Mouse (Mus musculus) stomach, postnatal 0 days (tissue): Measurements from ENCODE around the gene Atf6b. TPM values are rescaled to one million over a fixed set of nuclear protein-coding genes. Genes with fewer than 3 reads are reported as not detected.

ENCODE experiments used
- ATAC-seq: fragments of 200-750 bp; cut with Nextera tagmentation; 2 replicates; pipeline ENCODE4 v1.8.0; 2017; ENCODE audit not compliant: low FRiP score, low TSS enrichment
- DNase-seq: peaks from one replicate; pipeline ENCODE4 v3.0.0-alpha.2; 2016; ENCODE audit warnings: low spot score
- H3K27ac ChIP-seq: fragments of 300-500 bp; sonication (generic); replicated peaks from 2 replicates; pipeline ENCODE4 v1.5.1; 2014; ENCODE audit warnings: mild to moderate bottlenecking, control low read depth
- H3K27me3 ChIP-seq: fragments of 300-500 bp; sonication (generic); 2 replicates; pipeline ENCODE4 v1.6.1; 2014; ENCODE audit warnings: low read length; ENCODE audit not compliant: control insufficient read depth, insufficient read depth
- H3K36me3 ChIP-seq: fragments of 300-500 bp; sonication (generic); 2 replicates; pipeline ENCODE4 v1.6.1; 2014; ENCODE audit warnings: low read length, mixed read lengths; ENCODE audit not compliant: control insufficient read depth, insufficient read depth
- H3K4me1 ChIP-seq: fragments of 300-500 bp; sonication (generic); replicated peaks from 2 replicates; pipeline ENCODE4 v1.6.1; 2014; ENCODE audit warnings: antibody characterized with exemption; ENCODE audit not compliant: control insufficient read depth, insufficient read depth
- H3K4me2 ChIP-seq: fragments of 300-500 bp; sonication (generic); replicated peaks from 2 replicates; pipeline ENCODE4 v1.6.1; 2014; ENCODE audit warnings: low read depth, mild to moderate bottlenecking, control low read depth, moderate library complexity
- H3K4me3 ChIP-seq: fragments of 300-500 bp; sonication (generic); 2 replicates; pipeline ENCODE4 v1.5.1; 2014; ENCODE audit warnings: low read depth, low read length, control low read depth
- H3K9ac ChIP-seq: fragments of 300-500 bp; sonication (generic); 2 replicates; pipeline ENCODE4 v1.6.1; 2014; ENCODE audit warnings: mild to moderate bottlenecking, low read length, control low read depth, mixed read lengths
- H3K9me3 ChIP-seq: fragments of 300-500 bp; sonication (generic); 2 replicates; pipeline ENCODE4 v1.6.1; 2016; ENCODE audit warnings: low read length; ENCODE audit not compliant: control insufficient read depth
- CTCF ChIP-seq: IDR thresholded peaks from 2 replicates; pipeline ENCODE4 v1.5.1; 2016; ENCODE audit warnings: antibody characterized with exemption, low read depth, mild to moderate bottlenecking, moderate library complexity
- EP300 ChIP-seq: optimal IDR thresholded peaks from 2 replicates; pipeline ENCODE3; 2016; ENCODE audit warnings: antibody characterized with exemption
- WGBS: fragments of 180-500 bp; shearing (Covaris S2); extraction: QIAGEN DNeasy Blood & Tissue Kit; methylation state at CpG from one replicate; pipeline ENCODE4 v1.1.7; 2014; 5-methylcytosine and 5-hydroxymethylcytosine counted together
- polyA plus RNA-seq: library from polyadenylated mRNA; unstranded; fragments of >200 nt; fragmentation: Nextera tagmentation; extraction: Ambion mirVana; gene quantifications from 2 replicates; pipeline ENCODE4 v1.2.1, GENCODE M21; 2015

The Atf6b gene
- polyA plus RNA-seq, 1 experiment from 2014 or later, result 35.4 TPM

DNA sequence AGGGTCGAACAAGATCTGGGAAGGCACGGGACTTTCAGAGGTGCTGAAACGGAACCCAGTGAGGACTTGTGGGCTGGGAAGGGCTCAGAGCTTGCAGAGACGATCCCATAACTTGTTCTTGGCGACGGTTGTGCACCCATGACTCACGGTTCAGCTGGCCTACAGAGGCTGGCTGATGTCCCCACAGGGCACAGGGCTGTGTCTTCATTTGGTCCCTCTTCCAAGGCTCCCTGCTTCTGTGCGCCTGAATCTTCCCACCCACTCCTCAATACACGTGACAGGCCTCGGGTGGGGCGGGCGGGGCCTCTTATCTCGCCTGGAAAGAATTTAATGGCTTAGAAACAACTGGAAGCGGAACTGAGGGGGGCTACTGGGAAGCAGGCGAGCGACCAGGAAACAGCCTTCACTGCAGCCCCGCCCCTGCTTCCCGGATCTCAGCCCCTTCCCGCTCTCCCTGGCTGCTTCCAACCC is 14.2 kb downstream of the Atf6b start:
- H3K4me3 ChIP-seq, result peak overlapping the region; percentile 31; the same call in 1 of the 2 replicates
- ATAC-seq, result peak; percentile 53; the same call in 1 of the 2 replicates
- no peaks in the 10 kb centered on the region for H3K9me3 ChIP-seq
- peaks cover 2% of the 10 kb centered on the region; the same call in 1 of the 2 replicates for H3K27me3 ChIP-seq
- no peak for TF ChIP-seq CTCF
- no peak for TF ChIP-seq EP300
- WGBS, result 2% methylated on average over 19 of the region's 19 CpGs
- H3K9ac ChIP-seq, result peak overlapping the region; percentile 47
- H3K4me2 ChIP-seq, result peak overlapping the region; percentile 46
- H3K36me3 ChIP-seq, result no peaks in the 10 kb centered on the region
- no peak for DNase-seq
- peak overlapping the region; percentile 78 for H3K27ac ChIP-seq
- no peaks in the 10 kb centered on the region; the same call in 1 of the 2 replicates for H3K4me1 ChIP-seq

DNA sequence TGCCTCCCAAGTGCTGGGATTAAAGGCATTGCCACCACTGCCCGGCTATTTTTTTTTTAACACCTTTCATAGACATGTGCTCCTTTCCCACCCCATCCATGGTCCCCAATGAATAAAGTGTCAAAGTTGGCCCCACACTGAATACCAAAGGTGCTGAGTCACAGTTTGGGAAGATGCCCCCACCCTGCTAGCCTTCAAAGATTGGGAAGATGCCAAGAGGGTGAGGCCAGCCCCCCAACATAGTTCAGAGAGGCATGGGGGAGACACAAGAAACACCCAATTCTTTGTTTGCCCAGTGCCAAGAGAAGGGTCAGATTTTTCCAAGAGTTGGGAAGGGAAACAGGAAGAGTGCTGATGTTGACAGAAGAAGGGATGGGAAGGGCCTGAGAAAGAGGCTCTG is 15.5 kb downstream of the Atf6b start:
- Histone ChIP-seq H3K27ac (no peak overlapping the region), H3K36me3 (no peaks in the 10 kb centered on the region), H3K9ac (no peak overlapping the region), H3K4me2 (no peak overlapping the region), H3K4me3 (no peak overlapping the region), H3K4me1 (no peaks in the 10 kb centered on the region), H3K27me3 (peaks cover 2% of the 10 kb centered on the region; the same call in 1 of the 2 replicates), H3K9me3 (no peaks in the 10 kb centered on the region)
- WGBS, result 72% methylated on average over 1 of the region's 1 CpGs
- DNase-seq, result no peak
- no peak for ATAC-seq
- no peak for TF ChIP-seq EP300
- no peak for TF ChIP-seq CTCF

DNA sequence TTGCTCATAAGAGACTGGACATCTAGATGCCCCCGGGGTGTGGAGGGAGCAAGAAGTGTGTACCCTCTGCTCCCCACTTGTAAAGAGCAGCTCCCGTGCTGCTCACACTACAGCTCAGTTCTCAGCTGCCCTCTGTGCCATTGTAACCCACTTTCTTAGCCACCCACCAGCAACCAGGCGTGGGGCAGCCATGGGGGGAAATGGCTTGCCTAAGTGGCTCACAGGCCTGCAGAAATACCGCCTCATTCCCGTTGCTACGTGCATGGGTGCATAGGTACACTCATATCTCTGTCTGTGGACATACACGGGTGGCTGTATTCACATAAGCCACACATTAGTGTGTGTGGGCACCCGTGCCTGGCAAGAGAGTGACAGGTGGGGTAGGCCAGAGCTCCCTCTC is 16.0 kb downstream of the Atf6b start:
- peaks cover 2% of the 10 kb centered on the region; the same call in 1 of the 2 replicates for H3K27me3 ChIP-seq
- TF ChIP-seq EP300, result no peak
- TF ChIP-seq CTCF, result no peak
- H3K4me1 ChIP-seq, result no peaks in the 10 kb centered on the region
- H3K4me3 ChIP-seq, result no peak overlapping the region
- H3K27ac ChIP-seq, result no peak overlapping the region
- no peaks in the 10 kb centered on the region for H3K9me3 ChIP-seq
- no peak overlapping the region for H3K4me2 ChIP-seq
- 81% methylated on average over 8 of the region's 8 CpGs for WGBS
- no peak for DNase-seq
- H3K9ac ChIP-seq, result no peak overlapping the region
- ATAC-seq, result no peak
- H3K36me3 ChIP-seq, result no peaks in the 10 kb centered on the region

DNA sequence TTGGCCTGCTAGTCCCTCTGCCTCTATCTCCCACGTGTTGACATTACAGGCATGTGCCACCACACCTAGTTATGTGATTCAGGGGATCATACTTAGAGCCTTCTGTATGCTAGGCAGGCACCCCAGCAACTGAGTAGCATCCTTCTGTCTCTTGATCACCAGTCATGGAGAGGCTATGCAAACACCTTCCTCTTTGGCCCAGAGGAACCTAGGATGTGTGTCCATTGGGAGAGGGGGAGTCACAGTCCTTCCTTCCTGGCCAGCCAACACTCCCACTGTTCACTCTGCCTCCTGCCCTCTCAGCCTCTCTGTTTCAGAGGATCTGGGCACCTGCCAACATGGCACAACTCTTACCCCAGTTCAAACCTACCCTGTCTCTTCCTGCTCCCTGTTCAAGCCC is 16.6 kb downstream of the Atf6b start:
- no peak overlapping the region for H3K9ac ChIP-seq
- no peak overlapping the region for H3K4me2 ChIP-seq
- no peaks in the 10 kb centered on the region for H3K9me3 ChIP-seq
- no peak overlapping the region for H3K4me3 ChIP-seq
- no peaks in the 10 kb centered on the region for H3K36me3 ChIP-seq
- peaks cover 2% of the 10 kb centered on the region; the same call in 1 of the 2 replicates for H3K27me3 ChIP-seq
- DNase-seq, result no peak
- H3K27ac ChIP-seq, result no peak overlapping the region
- TF ChIP-seq CTCF (no peak), EP300 (no peak)
- H3K4me1 ChIP-seq, result no peaks in the 10 kb centered on the region
- 22% methylated on average over 1 of the region's 1 CpGs for WGBS
- ATAC-seq, result no peak

DNA sequence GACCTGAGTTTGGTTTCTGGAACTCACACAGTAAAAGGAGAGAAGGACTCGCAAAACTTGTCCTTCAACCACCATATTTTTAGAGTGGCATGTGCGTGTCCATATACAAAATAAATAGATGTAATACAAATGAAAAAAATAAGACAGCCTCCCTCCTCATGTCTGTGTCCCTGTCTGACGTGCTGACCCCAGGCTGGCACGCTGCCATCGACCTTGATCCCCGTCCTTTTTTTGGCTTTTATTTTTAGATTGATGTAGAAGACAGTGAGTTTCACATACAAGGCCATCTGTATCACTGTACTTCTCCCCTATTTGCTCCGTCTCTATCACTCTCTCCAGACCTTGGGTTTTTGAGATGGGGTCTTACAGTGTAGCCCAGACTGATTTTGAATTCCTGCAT is 17.5 kb downstream of the Atf6b start:
- Histone ChIP-seq H3K9me3 (no peaks in the 10 kb centered on the region), H3K27me3 (no peaks in the 10 kb centered on the region), H3K4me1 (no peaks in the 10 kb centered on the region), H3K9ac (no peak overlapping the region), H3K4me2 (no peak overlapping the region), H3K4me3 (no peak overlapping the region), H3K27ac (no peak overlapping the region), H3K36me3 (no peaks in the 10 kb centered on the region)
- ATAC-seq (no peak), DNase-seq (no peak)
- WGBS, result 61% methylated on average over 7 of the region's 7 CpGs
- TF ChIP-seq CTCF, result no peak
- no peak for TF ChIP-seq EP300

DNA sequence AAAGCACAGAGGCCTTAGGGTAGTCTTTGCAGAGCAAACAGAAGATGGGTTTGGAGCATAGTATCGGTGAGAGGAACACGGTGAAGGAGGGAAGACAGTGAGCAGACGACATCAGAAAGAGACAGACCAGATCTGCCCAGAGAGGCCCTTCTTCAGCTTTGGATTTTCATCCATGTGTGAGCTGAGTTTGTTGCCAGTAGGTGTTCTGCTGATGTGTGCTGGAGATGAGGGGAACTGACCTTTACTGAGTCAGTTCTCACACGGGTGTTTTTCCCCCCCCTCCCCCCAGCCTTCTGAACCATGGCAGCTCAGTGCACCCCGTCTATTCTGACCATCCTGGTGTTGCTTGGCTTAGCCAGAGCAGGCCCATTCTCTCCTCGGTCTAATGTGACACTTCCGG is 23.3 kb downstream of the Atf6b start, which contains the start of gene Tnxb:
Gene Tnxb (plus strand): TSS at position 301 of the 400 bp plus-strand sequence.
- 56% methylated on average over 7 of the region's 7 CpGs for WGBS
- ATAC-seq, result no peak
- H3K27me3 ChIP-seq, result peaks cover 9% of the 10 kb centered on the region; the same call in 1 of the 2 replicates

More for the DNA sequence above, 23.3 kb downstream of the Atf6b start, which contains the start of gene Tnxb:
- peaks cover 3% of the 10 kb centered on the region; the same call in 1 of the 2 replicates for H3K4me1 ChIP-seq
- no peaks in the 10 kb centered on the region for H3K36me3 ChIP-seq
- no peak within 1 kb of the TSS; the same call in 1 of the 2 replicates for H3K9ac ChIP-seq
- H3K4me3 ChIP-seq, result 0 out of 2 replicates have a peak within 1 kb of the TSS, but pooled peaks have one; percentile 4
- H3K4me2 ChIP-seq, result peak within 1 kb of the TSS; percentile 37
- H3K9me3 ChIP-seq, result no peaks in the 10 kb centered on the region
- no peak within 1 kb of the TSS for H3K27ac ChIP-seq
- no peak for TF ChIP-seq CTCF
- no peak for TF ChIP-seq EP300
- no peak for DNase-seq
